Mouse (Mus musculus): ENCODE results near the gene Pde11a.

Pde11a gene

GRCm38 (mm10) chr2:76097284-76097683 lies 241.3 kb downstream of the Pde11a start:
- no peak for DNase-seq (ENCODE audit: low read depth, low spot score)

- no peak for DNase-seq (ENCODE audit: low read depth, low spot score)
Observed at GRCm38 (mm10) chr2:76095861-76096260, 242.7 kb downstream of the Pde11a start.

- no peak for DNase-seq (ENCODE audit: low read depth, low spot score)
Observed at GRCm38 (mm10) chr2:76090506-76090905, 248.1 kb downstream of the Pde11a start.

GRCm38 (mm10) chr2:76088844-76089243 lies 249.7 kb downstream of the Pde11a start:
- DNase-seq (ENCODE audit: low read depth, low spot score) = no peak

GRCm38 (mm10) chr2:76088413-76088812 lies 250.2 kb downstream of the Pde11a start:
- DNase-seq (ENCODE audit: low read depth, low spot score) = no peak

- no peak for DNase-seq (ENCODE audit: low read depth, low spot score)
Observed at GRCm38 (mm10) chr2:76087170-76087569, 251.4 kb downstream of the Pde11a start.

- no peak for DNase-seq (ENCODE audit: low read depth, low spot score)
Observed at GRCm38 (mm10) chr2:76084982-76085381, 253.6 kb downstream of the Pde11a start.

GRCm38 (mm10) chr2:76083901-76084300 lies 254.7 kb downstream of the Pde11a start:
- DNase-seq (ENCODE audit: low read depth, low spot score) = no peak

- no peak for DNase-seq (ENCODE audit: low read depth, low spot score)
Observed at GRCm38 (mm10) chr2:76083396-76083795, 255.2 kb downstream of the Pde11a start.

- no peak for DNase-seq (ENCODE audit: low read depth, low spot score)
Observed at GRCm38 (mm10) chr2:76081991-76082390, 256.6 kb downstream of the Pde11a start.

- no peak for DNase-seq (ENCODE audit: low read depth, low spot score)
Observed at GRCm38 (mm10) chr2:76080549-76080948, 258.0 kb downstream of the Pde11a start.

GRCm38 (mm10) chr2:76076838-76077237 lies 261.7 kb downstream of the Pde11a start:
- no peak for DNase-seq (ENCODE audit: low read depth, low spot score)

GRCm38 (mm10) chr2:76076047-76076446 lies 262.5 kb downstream of the Pde11a start:
- no peak for DNase-seq (ENCODE audit: low read depth, low spot score)

GRCm38 (mm10) chr2:76073079-76073478 lies 265.5 kb downstream of the Pde11a start:
- no peak for DNase-seq (ENCODE audit: low read depth, low spot score)

- DNase-seq (ENCODE audit: low read depth, low spot score) = no peak
Observed at GRCm38 (mm10) chr2:76070432-76071306, 267.9 kb downstream of the Pde11a start.

- no peak for DNase-seq (ENCODE audit: low read depth, low spot score)
Observed at GRCm38 (mm10) chr2:76069238-76069637, 269.3 kb downstream of the Pde11a start.

- no peak for DNase-seq (ENCODE audit: low read depth, low spot score)
Observed at GRCm38 (mm10) chr2:76068155-76068554, 270.4 kb downstream of the Pde11a start.

- no peak for DNase-seq (ENCODE audit: low read depth, low spot score)
Observed at GRCm38 (mm10) chr2:76067144-76067543, 271.4 kb downstream of the Pde11a start.

GRCm38 (mm10) chr2:76065292-76065691 lies 273.3 kb downstream of the Pde11a start:
- DNase-seq (ENCODE audit: low read depth, low spot score) = no peak

GRCm38 (mm10) chr2:76064078-76064477 lies 274.5 kb downstream of the Pde11a start:
- no peak for DNase-seq (ENCODE audit: low read depth, low spot score)

- DNase-seq (ENCODE audit: low read depth, low spot score) = no peak
Observed at GRCm38 (mm10) chr2:76060207-76060606, 278.4 kb downstream of the Pde11a start.

GRCm38 (mm10) chr2:76059595-76059994 lies 279.0 kb downstream of the Pde11a start:
- no peak for DNase-seq (ENCODE audit: low read depth, low spot score)

GRCm38 (mm10) chr2:76058661-76059467 lies 279.7 kb downstream of the Pde11a start:
- no peak for DNase-seq (ENCODE audit: low read depth, low spot score)

Data from c-Kit-negative CD71-positive TER-119-positive erythroid progenitor cells, embryonic 14.5 days (primary cell).